Mouse (Mus musculus): ENCODE results near the gene Gm20390.
"Not testable (repeated sequence)": the region's sequence is repeated elsewhere in the genome, so short reads cannot be mapped to it uniquely, and the experiment has no call there.

The Gm20390 gene

GRCm38 (mm10) chr11:93965391-93965790 is 2.7 kb downstream of the Gm20390 start:
- no peak for DNase-seq (ENCODE audit: low read depth, low spot score)

GRCm38 (mm10) chr11:93963013-93963412 is 5.1 kb downstream of the Gm20390 start:
- DNase-seq (ENCODE audit: low read depth, low spot score), result no peak

GRCm38 (mm10) chr11:93961482-93961881 is 6.6 kb downstream of the Gm20390 start:
- DNase-seq (ENCODE audit: low read depth, low spot score), result no peak

DNA sequence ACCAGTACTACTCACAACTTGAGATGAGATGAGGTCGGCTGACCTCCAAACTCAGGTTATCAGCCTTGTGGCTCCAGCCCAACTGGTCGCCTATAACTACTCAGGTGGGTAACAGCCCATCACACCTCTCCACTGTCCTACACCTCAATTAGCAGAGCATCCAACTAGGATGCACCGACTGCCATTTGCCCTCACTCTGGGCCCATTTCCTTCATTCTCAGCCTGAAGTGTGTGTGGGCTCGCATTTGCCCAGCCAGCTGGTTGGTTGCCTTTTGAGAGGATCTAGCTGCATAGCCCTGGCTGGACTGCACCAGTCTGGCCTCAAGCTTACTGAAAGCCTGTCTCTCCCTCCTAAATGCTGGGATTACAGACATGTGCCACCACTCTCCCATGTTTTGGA is 10.3 kb downstream of the Gm20390 start:
- DNase-seq (ENCODE audit: low read depth, low spot score), result no peak

DNA sequence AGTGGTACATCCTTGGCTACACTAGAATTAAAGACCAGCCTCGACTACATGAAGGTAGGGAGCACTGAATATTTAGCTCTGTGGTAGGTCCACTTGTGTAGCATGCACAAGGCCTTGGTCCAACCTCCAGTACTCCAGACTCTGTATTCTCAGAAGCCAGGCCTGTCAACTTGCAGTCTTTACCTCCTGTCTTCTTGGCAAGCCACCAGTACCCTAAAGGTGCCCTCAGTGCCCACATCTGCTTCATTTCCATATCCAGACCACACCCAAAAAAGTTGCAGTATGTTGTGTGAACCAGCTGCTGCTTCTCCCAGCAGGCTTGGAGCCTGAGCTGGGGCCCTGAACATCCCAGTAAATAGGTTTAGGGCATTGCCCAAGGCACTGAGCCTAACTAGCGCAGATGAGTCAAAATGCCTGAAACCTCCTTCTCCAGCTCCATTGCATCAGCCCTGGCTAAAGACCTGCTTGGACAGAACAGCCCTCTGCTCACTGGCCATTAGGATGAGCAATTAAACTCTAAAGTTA is 11.0 kb downstream of the Gm20390 start:
- no peak for DNase-seq (ENCODE audit: low read depth, low spot score)

- no peak for DNase-seq (ENCODE audit: low read depth, low spot score)
Measured at GRCm38 (mm10) chr11:93956159-93956558, 11.9 kb downstream of the Gm20390 start, which contains the start of gene Nme2. Nme2 (minus strand) TSS chr11:93956259.

- DNase-seq (ENCODE audit: low read depth, low spot score), result peak; percentile 93
Measured at GRCm38 (mm10) chr11:93955256-93956150, 12.6 kb downstream of the Gm20390 start.

DNA sequence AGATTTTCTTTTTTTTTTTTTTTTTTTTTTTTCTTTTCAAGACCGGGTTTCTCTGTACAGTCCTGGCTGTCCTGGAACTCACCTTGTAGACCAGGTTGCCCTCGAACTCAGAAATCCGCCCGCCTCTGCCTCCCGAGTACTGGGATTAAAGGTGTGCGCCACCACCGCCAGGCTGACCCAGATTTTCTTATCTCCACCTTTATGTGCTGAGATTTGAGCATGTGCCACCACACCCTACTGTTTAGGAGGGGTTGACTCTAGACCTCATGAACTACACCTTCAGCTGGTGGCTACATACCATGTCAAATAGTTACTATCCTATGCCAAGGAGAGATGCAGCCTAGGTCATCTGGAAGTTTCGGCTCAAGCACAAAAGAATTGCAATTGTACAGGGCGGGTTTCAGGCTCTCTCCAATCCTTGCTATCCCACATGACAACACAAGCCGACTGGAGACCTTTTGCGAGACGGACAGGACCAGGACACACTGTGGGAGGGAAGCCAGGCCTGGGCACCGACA is 13.3 kb downstream of the Gm20390 start:
- DNase-seq (ENCODE audit: low read depth, low spot score), result peak; percentile 33

- DNase-seq (ENCODE audit: low read depth, low spot score), result no peak
Measured at GRCm38 (mm10) chr11:93952376-93952775, 15.7 kb downstream of the Gm20390 start.

- no peak for DNase-seq (ENCODE audit: low read depth, low spot score)
Measured at GRCm38 (mm10) chr11:93950045-93950444, 18.0 kb downstream of the Gm20390 start.

DNA sequence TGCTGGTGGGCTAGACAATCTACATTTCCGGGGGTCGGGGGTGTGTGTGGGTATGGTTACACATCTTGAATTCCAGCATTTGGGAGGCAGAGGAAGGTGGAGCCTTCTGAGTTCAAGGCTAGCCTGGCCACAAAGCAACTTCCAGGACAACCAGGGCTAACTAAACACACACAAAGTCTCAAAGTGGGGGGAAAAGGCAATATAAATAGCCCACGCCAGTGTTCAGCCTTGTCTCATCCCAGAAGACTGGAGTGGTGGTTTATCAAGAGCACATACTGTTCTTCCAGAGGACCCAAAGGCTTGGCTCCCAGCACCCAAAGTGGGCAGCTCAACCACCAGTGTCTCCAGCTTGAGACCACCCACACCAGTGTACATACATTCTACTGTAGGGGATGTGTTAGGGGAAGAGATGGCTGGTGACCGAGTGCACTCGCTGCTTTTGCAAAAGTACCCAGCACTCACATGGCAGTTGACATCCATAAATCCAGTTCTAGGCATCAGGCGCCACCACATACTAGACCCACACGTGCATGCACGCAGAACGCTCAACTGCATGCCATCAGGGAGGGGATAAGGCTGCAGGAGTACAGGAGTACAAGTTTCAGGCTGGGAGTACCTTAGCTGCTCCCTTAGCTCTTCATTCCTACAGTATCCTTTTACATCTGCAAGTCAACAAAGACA is 19.1 kb downstream of the Gm20390 start:
- DNase-seq (ENCODE audit: low read depth, low spot score), result no peak

GRCm38 (mm10) chr11:93944986-93945385 is 23.1 kb downstream of the Gm20390 start:
- DNase-seq (ENCODE audit: low read depth, low spot score), result no peak

GRCm38 (mm10) chr11:93940906-93941305 is 27.2 kb downstream of the Gm20390 start:
- DNase-seq (ENCODE audit: low read depth, low spot score), result no peak

- DNase-seq (ENCODE audit: low read depth, low spot score), result no peak
Measured at GRCm38 (mm10) chr11:93929106-93929505, 39.0 kb downstream of the Gm20390 start.

GRCm38 (mm10) chr11:93915019-93915418 is 53.1 kb downstream of the Gm20390 start:
- DNase-seq (ENCODE audit: low read depth, low spot score), result not testable (repeated sequence)

- DNase-seq (ENCODE audit: low read depth, low spot score), result no peak
Measured at GRCm38 (mm10) chr11:93911603-93912002, 56.5 kb downstream of the Gm20390 start.

GRCm38 (mm10) chr11:93908829-93909228 is 59.3 kb downstream of the Gm20390 start:
- no peak for DNase-seq (ENCODE audit: low read depth, low spot score)

GRCm38 (mm10) chr11:93907839-93908238 is 60.3 kb downstream of the Gm20390 start:
- DNase-seq (ENCODE audit: low read depth, low spot score), result no peak

GRCm38 (mm10) chr11:93906834-93907233 is 61.3 kb downstream of the Gm20390 start:
- no peak for DNase-seq (ENCODE audit: low read depth, low spot score)
